10 mouse cellular contexts compared by ENCODE assay signal in genomic region chr4:140153101-140153500, GRCm38 (mm10).
DNase-seq lines count a peak whose midpoint lies in the region; ATAC-seq and TF ChIP-seq lines count a peak whose summit lies in the region.
"Had no signal": no experiment of that assay in that cellular context is flagged by ENCODE, and none has a peak within 500 bp of the region (broad histone marks: within the 10 kb centered on the region; RNA-seq: fewer than 3 reads in every experiment).

No protein-coding gene starts in this region.

- no peak overlapping the region for H3K27ac ChIP-seq in kidney, adult 2 months (ENCODE audit: insufficient read depth, low read depth, low read length)
- no peak overlapping the region for H3K27ac ChIP-seq in kidney, embryonic 14.5 days (ENCODE audit: low read depth, low read length)
- H3K27ac ChIP-seq in ES-Bruce4 (ENCODE audit: insufficient read depth, low read length) = no peak overlapping the region
- no peak overlapping the region for H3K27ac ChIP-seq in neural tube, embryonic 11.5 days (ENCODE audit: low read depth, low read length)
- H3K27ac ChIP-seq: limb, embryonic 12.5 days had no signal

- H3K27me3 ChIP-seq in kidney, adult 2 months (replicated peaks; ENCODE audit: control insufficient read depth, insufficient read depth, low read length) = no peaks in the 10 kb centered on the region
- no peaks in the 10 kb centered on the region for H3K27me3 ChIP-seq in kidney, embryonic 14.5 days (ENCODE audit: control insufficient read depth, insufficient read depth, low read length)
- no peaks in the 10 kb centered on the region for H3K27me3 ChIP-seq in ES-Bruce4 (ENCODE audit: control insufficient read depth, insufficient read depth, low read length, poor library complexity, severe bottlenecking)
- no peaks in the 10 kb centered on the region for H3K27me3 ChIP-seq in neural tube, embryonic 11.5 days (ENCODE audit: control insufficient read depth, insufficient read depth, low read length)
- H3K27me3 ChIP-seq: embryonic facial prominence, embryonic 13.5 days had no signal

- TF ChIP-seq EP300 in ES-Bruce4 (IDR thresholded peaks at IDR 0.05; ENCODE audit: insufficient read depth, low read depth, low read length) = no peak

- no peaks in the 10 kb centered on the region for H3K9me3 ChIP-seq in kidney, embryonic 14.5 days (ENCODE audit: control insufficient read depth, low read length)
- no peaks in the 10 kb centered on the region for H3K9me3 ChIP-seq in ES-Bruce4 (replicated peaks; ENCODE audit: control insufficient read depth, insufficient read depth, low read length, poor library complexity, severe bottlenecking)
- no peaks in the 10 kb centered on the region for H3K9me3 ChIP-seq in neural tube, embryonic 11.5 days (ENCODE audit: control insufficient read depth, low read length)
- H3K9me3 ChIP-seq: embryonic facial prominence, embryonic 13.5 days; limb, embryonic 12.5 days had no signal

- no peak overlapping the region for H3K9ac ChIP-seq in kidney, embryonic 14.5 days (ENCODE audit: low read depth, low read length)
- no peak overlapping the region for H3K9ac ChIP-seq in ES-Bruce4 (ENCODE audit: low read depth, poor library complexity, severe bottlenecking)
- no peak overlapping the region for H3K9ac ChIP-seq in neural tube, embryonic 11.5 days (ENCODE audit: low read length)
- H3K9ac ChIP-seq: embryonic facial prominence, embryonic 13.5 days; limb, embryonic 12.5 days had no signal

- no peaks in the 10 kb centered on the region for H3K36me3 ChIP-seq in kidney, adult 2 months (ENCODE audit: control insufficient read depth, insufficient read depth, low read length)
- H3K36me3 ChIP-seq in kidney, embryonic 14.5 days (ENCODE audit: control insufficient read depth, insufficient read depth, low read length) = no peaks in the 10 kb centered on the region
- H3K36me3 ChIP-seq in ES-Bruce4 (ENCODE audit: control insufficient read depth, insufficient read depth, low read length, poor library complexity, severe bottlenecking) = no peaks in the 10 kb centered on the region
- H3K36me3 ChIP-seq in neural tube, embryonic 11.5 days (ENCODE audit: control insufficient read depth, insufficient read depth, low read length) = no peaks in the 10 kb centered on the region
- H3K36me3 ChIP-seq: embryonic facial prominence, embryonic 13.5 days; limb, embryonic 12.5 days had no signal

- ATAC-seq in kidney, embryonic 14.5 days (ENCODE audit: low FRiP score, low TSS enrichment) = no peak
- ATAC-seq in neural tube, embryonic 11.5 days (ENCODE audit: insufficient read depth, low FRiP score, low TSS enrichment) = no peak

- no peak overlapping the region for H3K4me3 ChIP-seq in kidney, adult 2 months (ENCODE audit: insufficient read depth, low read depth, low read length)
- H3K4me3 ChIP-seq in kidney, embryonic 14.5 days (ENCODE audit: low read length) = no peak overlapping the region
- no peak overlapping the region for H3K4me3 ChIP-seq in ES-Bruce4 (ENCODE audit: low read depth, low read length)
- no peak overlapping the region for H3K4me3 ChIP-seq in neural tube, embryonic 11.5 days (ENCODE audit: low read depth, low read length)
- H3K4me3 ChIP-seq: embryonic facial prominence, embryonic 13.5 days; limb, embryonic 12.5 days had no signal

- H3K4me1 ChIP-seq in kidney, adult 2 months (ENCODE audit: control insufficient read depth, insufficient read depth, low read length) = no peaks in the 10 kb centered on the region
- no peaks in the 10 kb centered on the region for H3K4me1 ChIP-seq in kidney, embryonic 14.5 days (ENCODE audit: control insufficient read depth, insufficient read depth, low read length)
- no peaks in the 10 kb centered on the region for H3K4me1 ChIP-seq in ES-Bruce4 (ENCODE audit: control insufficient read depth, insufficient read depth, low read length)
- H3K4me1 ChIP-seq in neural tube, embryonic 11.5 days (ENCODE audit: control insufficient read depth, insufficient read depth, low read length) = 0 out of 2 replicates have a peak, but pooled peaks cover 6% of the 10 kb centered on the region
- H3K4me1 ChIP-seq: embryonic facial prominence, embryonic 13.5 days; limb, embryonic 12.5 days had no signal

- 26% methylated on average over 7 of the region's 7 CpGs for WGBS in kidney, adult 2 months
- 35% methylated on average over 7 of the region's 7 CpGs for WGBS in kidney, embryonic 14.5 days
- WGBS in neural tube, embryonic 11.5 days = 35% methylated on average over 7 of the region's 7 CpGs

- peak; percentile 31 for DNase-seq in kidney, adult 2 months
- DNase-seq in adrenal gland, adult 2 months = peak; percentile 37
- peak; percentile 32 for DNase-seq in embryo, embryonic 11.5 days (ENCODE audit: low read depth, low spot score)
- DNase-seq in kidney, postnatal 4 days = peak; percentile 69 to 71
- DNase-seq in neural tube, embryonic 11.5 days (ENCODE audit: low spot score) = peak; percentile 68
- no peak for DNase-seq in spleen, postnatal 14 days (ENCODE audit: low spot score in 2 of 2)

- peak; percentile 86 for TF ChIP-seq CTCF in kidney, adult 2 months (conservative IDR thresholded peaks at IDR 0.05; ENCODE audit: insufficient read depth, insufficient read length, low read depth, low read length)
- TF ChIP-seq CTCF in ES-Bruce4 (IDR thresholded peaks at IDR 0.05; ENCODE audit: low read depth, low read length) = peak; percentile 62

- no peak for TF ChIP-seq POLR2A in kidney, adult 2 months (IDR thresholded peaks at IDR 0.05; ENCODE audit: low read depth, low read length)
- no peak for TF ChIP-seq POLR2A in ES-Bruce4 (IDR thresholded peaks at IDR 0.05; ENCODE audit: insufficient read depth, low read length)

- H3K4me2 ChIP-seq in kidney, embryonic 14.5 days (replicated peaks; ENCODE audit: low read depth, low read length) = no peak overlapping the region
- H3K4me2 ChIP-seq in neural tube, embryonic 11.5 days (ENCODE audit: low read depth) = no peak overlapping the region
- H3K4me2 ChIP-seq: embryonic facial prominence, embryonic 13.5 days; limb, embryonic 12.5 days had no signal

Comparison
In these comparisons a context has a peak if more than half of its experiments do, and no peak if none do; other contexts are left out.
1. DNase-seq: peak in kidney, adult 2 months (single experiment), adrenal gland, adult 2 months (single experiment), embryo, embryonic 11.5 days (single experiment), kidney, postnatal 4 days (2 of 2) and neural tube, embryonic 11.5 days (single experiment); none in spleen, postnatal 14 days (0 of 2).